Comparison of ENCODE assay signal across 14 mouse cellular contexts in the genomic region with DNA sequence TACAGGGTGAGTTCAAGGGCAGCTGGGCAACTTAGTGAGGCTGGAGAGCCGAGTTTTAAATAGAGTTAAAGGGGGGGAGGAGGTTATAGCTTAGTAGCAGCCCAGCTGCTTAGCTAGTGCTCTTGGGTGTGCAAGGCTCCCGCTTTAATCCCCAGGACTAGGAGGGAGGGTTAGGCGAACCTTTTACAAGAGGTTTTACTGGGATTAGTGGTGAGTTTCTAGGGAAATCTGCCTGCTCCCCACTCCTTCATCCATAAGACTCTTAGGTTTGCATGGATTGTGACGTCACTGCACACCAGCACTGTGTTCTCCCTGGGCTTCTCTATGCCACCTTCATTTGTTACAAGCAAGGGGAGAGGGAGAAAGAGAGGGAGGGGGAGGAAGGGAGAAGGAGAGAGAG.
DNase-seq lines count a peak whose midpoint lies in the region; ATAC-seq lines count a peak whose summit lies in the region.
"Had no signal": no experiment of that assay in that cellular context is flagged by ENCODE, and none has a peak within 500 bp of the region (broad histone marks: within the 10 kb centered on the region; RNA-seq: fewer than 3 reads in every experiment).

No protein-coding gene starts in this region.

- WGBS in heart, embryonic 15.5 days: 28% methylated on average over 4 of the region's 4 CpGs
- 31% methylated on average over 4 of the region's 4 CpGs for WGBS in heart, embryonic 11.5 days (ENCODE audit: insufficient replicate concordance)
- 12% methylated on average over 4 of the region's 4 CpGs for WGBS in midbrain, embryonic 10.5 days
- WGBS in midbrain, embryonic 16.5 days: 11% methylated on average over 4 of the region's 4 CpGs
- WGBS in liver, embryonic 15.5 days (ENCODE audit: insufficient replicate concordance): 27% methylated on average over 4 of the region's 4 CpGs

- no peak overlapping the region for H3K4me2 ChIP-seq in heart, embryonic 15.5 days
- no peak overlapping the region for H3K4me2 ChIP-seq in heart, embryonic 11.5 days
- no peak overlapping the region for H3K4me2 ChIP-seq in midbrain, embryonic 16.5 days (ENCODE audit: low read length)
- no peak overlapping the region for H3K4me2 ChIP-seq in liver, embryonic 15.5 days
- H3K4me2 ChIP-seq: limb, embryonic 13.5 days had no signal

- H3K4me3 ChIP-seq in heart, embryonic 15.5 days: no peak overlapping the region
- H3K4me3 ChIP-seq in heart, embryonic 11.5 days (ENCODE audit: low read depth, low read length): no peak overlapping the region
- no peak overlapping the region for H3K4me3 ChIP-seq in midbrain, embryonic 10.5 days
- H3K4me3 ChIP-seq in midbrain, embryonic 16.5 days (ENCODE audit: low read depth, low read length): no peak overlapping the region
- no peak overlapping the region for H3K4me3 ChIP-seq in liver, embryonic 15.5 days (replicated peaks)
- H3K4me3 ChIP-seq: erythroblast, embryonic 14.5 days; limb, embryonic 13.5 days had no signal

- no peak overlapping the region for H3K9ac ChIP-seq in heart, embryonic 15.5 days
- no peak overlapping the region for H3K9ac ChIP-seq in heart, embryonic 11.5 days (ENCODE audit: low read depth, low read length)
- H3K9ac ChIP-seq in midbrain, embryonic 16.5 days (ENCODE audit: low read depth, low read length): no peak overlapping the region
- H3K9ac ChIP-seq in liver, embryonic 15.5 days: no peak overlapping the region
- H3K9ac ChIP-seq: limb, embryonic 13.5 days had no signal

- no peaks in the 10 kb centered on the region for H3K9me3 ChIP-seq in heart, embryonic 15.5 days (replicated peaks)
- H3K9me3 ChIP-seq in heart, embryonic 11.5 days (replicated peaks; ENCODE audit: control insufficient read depth, low read length): no peaks in the 10 kb centered on the region
- H3K9me3 ChIP-seq in midbrain, embryonic 10.5 days (replicated peaks): no peaks in the 10 kb centered on the region
- no peaks in the 10 kb centered on the region for H3K9me3 ChIP-seq in midbrain, embryonic 16.5 days (replicated peaks; ENCODE audit: control insufficient read depth, low read length, poor library complexity, severe bottlenecking)
- no peaks in the 10 kb centered on the region for H3K9me3 ChIP-seq in liver, embryonic 15.5 days (replicated peaks)
- H3K9me3 ChIP-seq: limb, embryonic 13.5 days had no signal

- peaks cover 14% of the 10 kb centered on the region for H3K4me1 ChIP-seq in heart, embryonic 15.5 days (replicated peaks)
- H3K4me1 ChIP-seq in heart, embryonic 11.5 days (ENCODE audit: control insufficient read depth, insufficient read depth, low read length): peaks cover 7% of the 10 kb centered on the region; the same call in 1 of the 2 replicates
- peaks cover 18% of the 10 kb centered on the region for H3K4me1 ChIP-seq in midbrain, embryonic 10.5 days
- H3K4me1 ChIP-seq in midbrain, embryonic 16.5 days (ENCODE audit: control insufficient read depth, insufficient read depth, low read length): peaks cover 2% of the 10 kb centered on the region; the same call in 1 of the 2 replicates
- peaks cover 33% of the 10 kb centered on the region for H3K4me1 ChIP-seq in liver, embryonic 15.5 days (replicated peaks)

- peak overlapping the region; percentile 39; the same call in 1 of the 2 replicates for H3K27ac ChIP-seq in heart, embryonic 15.5 days
- no peak overlapping the region for H3K27ac ChIP-seq in heart, embryonic 11.5 days (ENCODE audit: low read depth, low read length)
- H3K27ac ChIP-seq in midbrain, embryonic 10.5 days (replicated peaks): peak overlapping the region; percentile 2; the same call in 1 of the 2 replicates
- H3K27ac ChIP-seq in midbrain, embryonic 16.5 days (ENCODE audit: low read length): no peak overlapping the region
- H3K27ac ChIP-seq in liver, embryonic 15.5 days (replicated peaks): peak overlapping the region; percentile 80
- H3K27ac ChIP-seq: hindbrain, postnatal 0 days; limb, embryonic 13.5 days had no signal

- no peaks in the 10 kb centered on the region for H3K36me3 ChIP-seq in heart, embryonic 15.5 days
- H3K36me3 ChIP-seq in heart, embryonic 11.5 days (ENCODE audit: control insufficient read depth, insufficient read depth, low read length): no peaks in the 10 kb centered on the region
- H3K36me3 ChIP-seq in midbrain, embryonic 10.5 days: no peaks in the 10 kb centered on the region
- no peaks in the 10 kb centered on the region for H3K36me3 ChIP-seq in midbrain, embryonic 16.5 days (ENCODE audit: control insufficient read depth, insufficient read depth, low read length)
- no peaks in the 10 kb centered on the region for H3K36me3 ChIP-seq in liver, embryonic 15.5 days (replicated peaks)
- H3K36me3 ChIP-seq: limb, embryonic 13.5 days had no signal

- no peak for ATAC-seq in heart, embryonic 15.5 days (replicated peaks; ENCODE audit: insufficient number of reproducible peaks, insufficient read depth, low FRiP score, low read depth)
- no peak for ATAC-seq in heart, embryonic 11.5 days (replicated peaks; ENCODE audit: insufficient number of reproducible peaks, low FRiP score, low TSS enrichment)
- ATAC-seq in midbrain, embryonic 16.5 days: no peak
- no peak for ATAC-seq in liver, embryonic 15.5 days (ENCODE audit: insufficient read depth)
- ATAC-seq: hindbrain, postnatal 0 days had no signal

- DNase-seq in midbrain, embryonic 10.5 days (ENCODE audit: low spot score): no peak
- DNase-seq in retina, postnatal 7 days (ENCODE audit: low read depth, low spot score): peak; percentile 84
- no peak for DNase-seq in layer of hippocampus, adult 18-20 months (ENCODE audit: low spot score in 2 of 2)
- DNase-seq in right cerebral cortex, adult 18-20 months: no peak
- DNase-seq: heart, adult 18-20 months; kidney, postnatal 10 days had no signal

- no peaks in the 10 kb centered on the region for H3K27me3 ChIP-seq in heart, embryonic 15.5 days
- no peaks in the 10 kb centered on the region for H3K27me3 ChIP-seq in heart, embryonic 11.5 days (ENCODE audit: control insufficient read depth, insufficient read depth, low read length)
- H3K27me3 ChIP-seq in midbrain, embryonic 10.5 days (ENCODE audit: low read depth, poor library complexity, severe bottlenecking): no peaks in the 10 kb centered on the region
- no peaks in the 10 kb centered on the region for H3K27me3 ChIP-seq in midbrain, embryonic 16.5 days (ENCODE audit: control insufficient read depth, insufficient read depth, low read depth, low read length)
- H3K27me3 ChIP-seq in liver, embryonic 15.5 days: no peaks in the 10 kb centered on the region
- H3K27me3 ChIP-seq: limb, embryonic 13.5 days; megakaryocyte, embryonic 14.5 days had no signal

Comparison
In these comparisons a context has a peak if more than half of its experiments do, and no peak if none do; other contexts are left out.
1. H3K27ac ChIP-seq: peak in heart, embryonic 15.5 days (single experiment), midbrain, embryonic 10.5 days (single experiment) and liver, embryonic 15.5 days (single experiment); none in heart, embryonic 11.5 days (single experiment) and midbrain, embryonic 16.5 days (single experiment).